Mouse (Mus musculus) small intestine, adult 2 months (tissue): ENCODE results near the gene Dcst1.

Source experiments
- CTCF ChIP-seq: fragments of 200-500 bp; IDR thresholded peaks from 2 replicates; pipeline ENCODE4 v1.5.1; 2012; ENCODE audit warnings: low read depth, mild to moderate bottlenecking, control low read depth, inconsistent platforms, low read length, moderate library complexity, mixed read lengths; ENCODE audit not compliant: insufficient replicate concordance, insufficient read length; ENCODE audit errors: extremely low read depth
- POLR2A ChIP-seq: fragments of 200-500 bp; IDR thresholded peaks from 2 replicates; pipeline ENCODE4 v1.6.1; 2012; ENCODE audit warnings: low read depth, mild to moderate bottlenecking, control low read depth, inconsistent platforms, low read length, moderate library complexity

DNA sequence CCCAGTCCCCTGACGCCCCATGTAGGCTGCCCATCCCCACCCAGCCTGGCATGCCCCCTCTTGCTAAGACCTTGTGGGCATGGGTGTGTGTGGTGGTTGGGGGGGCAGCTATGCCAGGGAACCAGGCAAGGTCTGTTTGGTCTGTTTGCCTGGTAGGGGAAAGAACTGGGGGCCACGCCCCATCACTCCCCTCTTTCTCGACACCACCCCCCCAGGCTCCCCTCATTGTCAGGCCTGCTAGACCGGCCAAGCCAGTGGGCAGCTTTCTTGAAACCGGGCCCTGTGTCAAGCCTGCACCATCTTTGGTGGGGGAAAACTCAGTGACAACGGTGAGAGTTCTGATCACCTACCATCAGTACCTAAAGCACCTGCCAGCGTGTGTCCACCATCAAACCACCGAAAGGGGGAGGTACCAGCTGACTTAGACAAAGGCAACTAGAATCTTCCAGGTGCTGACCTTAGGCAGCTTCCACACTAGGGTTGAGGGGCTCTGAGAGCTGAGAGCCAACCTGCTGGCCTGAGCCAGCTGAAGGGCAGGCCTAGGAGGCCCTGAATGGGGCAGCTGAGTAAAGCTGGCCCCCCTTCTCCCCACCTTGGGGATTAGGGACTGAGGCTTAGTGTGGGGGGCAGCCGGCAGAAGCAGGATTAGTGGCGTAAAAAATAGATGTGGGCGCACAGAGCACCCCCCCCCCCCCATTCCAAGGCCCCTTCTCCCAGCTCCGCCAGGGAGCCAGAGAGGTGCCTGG is 19.5 kb upstream of the Dcst1 start:
- TF ChIP-seq CTCF: no peak
- TF ChIP-seq POLR2A: no peak
